Mouse (Mus musculus): ENCODE results near the gene Serpina9. TPM values are rescaled to one million over a fixed set of nuclear protein-coding genes. Genes with fewer than 3 reads are reported as not detected.
A peak's percentile ranks its signal among the peaks of the same experiment; 100 is the strongest.

Serpina9 gene
- polyA plus RNA-seq, 1 experiment from 2014 or later: 0.72 TPM

DNA sequence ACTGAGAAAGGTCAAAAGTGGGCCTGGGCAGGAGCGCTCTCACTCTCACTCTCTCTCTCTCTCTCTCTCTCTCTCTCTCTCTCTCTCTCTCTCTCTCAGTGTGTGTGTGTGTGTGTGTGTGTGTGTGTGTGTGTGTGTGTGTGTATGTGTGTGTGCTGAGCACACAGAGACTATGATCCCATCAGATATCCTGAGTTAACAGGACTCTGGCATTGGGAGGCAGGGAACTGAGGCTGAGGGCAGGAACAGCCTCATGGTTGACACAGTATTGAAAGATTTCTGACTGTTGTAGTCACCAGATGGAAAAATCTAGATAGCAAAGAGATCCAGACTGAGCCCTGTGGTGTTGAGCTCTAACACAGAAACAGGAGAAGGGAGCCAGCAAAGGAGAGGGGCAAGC lies 20.2 kb upstream of the Serpina9 start:
- Histone ChIP-seq H3K27me3 (replicated peaks) (peaks cover 15% of the 10 kb centered on the region), H3K9ac (no peak overlapping the region), H3K4me1 (no peaks in the 10 kb centered on the region), H3K36me3 (no peaks in the 10 kb centered on the region), H3K4me3 (no peak overlapping the region), H3K9me3 (no peaks in the 10 kb centered on the region), H3K27ac (replicated peaks) (no peak overlapping the region), H3K4me2 (no peak overlapping the region)
- ATAC-seq (ENCODE audit: extremely low read depth, insufficient number of reproducible peaks, low FRiP score, low TSS enrichment): no peak
- WGBS: 100% methylated on average over 1 of the region's 1 CpGs

- 36% methylated on average over 8 of the region's 8 CpGs for WGBS
- ATAC-seq (ENCODE audit: extremely low read depth, insufficient number of reproducible peaks, low FRiP score, low TSS enrichment): no peak
- H3K4me2 ChIP-seq: no peak overlapping the region
Observed at GRCm38 (mm10) chr12:104029986-104030385, 16.4 kb upstream of the Serpina9 start.

GRCm38 (mm10) chr12:104015280-104015679 lies 1.7 kb upstream of the Serpina9 start:
- no peaks in the 10 kb centered on the region for H3K36me3 ChIP-seq
- 18% methylated on average over 3 of the region's 3 CpGs for WGBS
- no peak overlapping the region for H3K4me2 ChIP-seq
- peaks cover 3% of the 10 kb centered on the region for H3K9me3 ChIP-seq
- no peak overlapping the region for H3K9ac ChIP-seq
- H3K4me1 ChIP-seq: peaks cover 7% of the 10 kb centered on the region
- H3K27ac ChIP-seq (replicated peaks): no peak overlapping the region
- ATAC-seq (ENCODE audit: extremely low read depth, insufficient number of reproducible peaks, low FRiP score, low TSS enrichment): no peak
- H3K27me3 ChIP-seq (replicated peaks): peaks cover 33% of the 10 kb centered on the region
- H3K4me3 ChIP-seq: no peak overlapping the region

More at GRCm38 (mm10) chr12:104029986-104030385, 16.4 kb upstream of the Serpina9 start:
- H3K4me3 ChIP-seq: no peak overlapping the region
- H3K36me3 ChIP-seq: no peaks in the 10 kb centered on the region
- H3K4me1 ChIP-seq: no peaks in the 10 kb centered on the region
- H3K9me3 ChIP-seq: no peaks in the 10 kb centered on the region
- H3K27ac ChIP-seq (replicated peaks): no peak overlapping the region
- H3K9ac ChIP-seq: no peak overlapping the region
- H3K27me3 ChIP-seq (replicated peaks): peaks cover 31% of the 10 kb centered on the region

- 73% methylated on average over 5 of the region's 5 CpGs for WGBS
- peaks cover 31% of the 10 kb centered on the region for H3K27me3 ChIP-seq (replicated peaks)
Observed at GRCm38 (mm10) chr12:104004689-104005088, 8.9 kb downstream of the Serpina9 start.

GRCm38 (mm10) chr12:104003238-104003612 lies 10.3 kb downstream of the Serpina9 start:
- peak overlapping the region; percentile 35 for H3K4me2 ChIP-seq

More at GRCm38 (mm10) chr12:104004689-104005088, 8.9 kb downstream of the Serpina9 start:
- H3K4me3 ChIP-seq: no peak overlapping the region
- no peak for ATAC-seq (ENCODE audit: extremely low read depth, insufficient number of reproducible peaks, low FRiP score, low TSS enrichment)
- H3K9me3 ChIP-seq: peaks cover 7% of the 10 kb centered on the region; the same call in 1 of the 2 replicates
- no peak overlapping the region for H3K9ac ChIP-seq
- H3K4me1 ChIP-seq: peaks cover 24% of the 10 kb centered on the region
- no peak overlapping the region for H3K27ac ChIP-seq (replicated peaks)
- H3K36me3 ChIP-seq: no peaks in the 10 kb centered on the region
- no peak overlapping the region for H3K4me2 ChIP-seq

DNA sequence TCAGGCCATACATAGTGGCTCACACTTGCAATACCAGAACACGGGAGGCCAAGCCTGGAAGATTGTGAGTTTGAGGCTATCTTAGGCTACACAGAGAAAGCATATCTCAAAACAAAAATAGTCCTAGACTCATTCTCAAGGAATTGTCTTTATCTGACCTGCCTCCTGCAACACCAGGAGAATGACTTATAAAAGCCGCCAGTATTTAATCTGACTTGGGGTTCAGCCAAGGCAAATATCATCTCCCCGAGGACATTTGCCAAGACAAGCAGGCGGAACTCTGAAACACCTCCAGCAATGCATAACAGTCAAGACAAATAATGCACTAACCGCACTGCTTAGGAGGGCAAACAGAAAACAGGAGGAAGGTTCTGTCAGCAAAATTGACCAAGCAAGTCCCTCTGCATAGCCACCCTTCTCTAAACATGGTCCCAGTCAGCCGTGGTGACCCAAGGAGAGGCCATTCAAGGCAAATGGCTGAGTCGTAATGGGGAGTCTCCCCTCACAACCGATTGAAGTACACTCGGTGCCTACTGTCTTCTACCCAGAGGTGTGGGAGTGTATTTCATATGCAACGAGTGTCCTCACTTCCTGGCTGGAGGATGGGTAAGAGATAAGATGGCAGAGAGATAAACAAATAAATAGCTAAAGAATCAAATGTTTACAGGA lies 10.9 kb downstream of the Serpina9 start:
- Histone ChIP-seq H3K36me3 (no peaks in the 10 kb centered on the region), H3K9ac (no peak overlapping the region), H3K4me1 (peaks cover 24% of the 10 kb centered on the region), H3K4me3 (no peak overlapping the region), H3K4me2 (peak overlapping the region; percentile 35), H3K9me3 (peaks cover 7% of the 10 kb centered on the region; the same call in 1 of the 2 replicates), H3K27me3 (replicated peaks) (peaks cover 41% of the 10 kb centered on the region), H3K27ac (replicated peaks) (peak overlapping the region; percentile 83)
- peak; percentile 38; the same call in 1 of the 2 replicates for ATAC-seq (ENCODE audit: extremely low read depth, insufficient number of reproducible peaks, low FRiP score, low TSS enrichment)
- 39% methylated on average over 10 of the region's 10 CpGs for WGBS

More at GRCm38 (mm10) chr12:104003238-104003612, 10.3 kb downstream of the Serpina9 start:
- peaks cover 35% of the 10 kb centered on the region for H3K27me3 ChIP-seq (replicated peaks)
- no peak overlapping the region for H3K9ac ChIP-seq
- H3K27ac ChIP-seq (replicated peaks): peak overlapping the region; percentile 83
- H3K4me3 ChIP-seq: no peak overlapping the region
- no peaks in the 10 kb centered on the region for H3K36me3 ChIP-seq
- H3K4me1 ChIP-seq: peaks cover 24% of the 10 kb centered on the region
- peaks cover 7% of the 10 kb centered on the region; the same call in 1 of the 2 replicates for H3K9me3 ChIP-seq
- 34% methylated on average over 4 of the region's 4 CpGs for WGBS
- no peak for ATAC-seq (ENCODE audit: extremely low read depth, insufficient number of reproducible peaks, low FRiP score, low TSS enrichment)

DNA sequence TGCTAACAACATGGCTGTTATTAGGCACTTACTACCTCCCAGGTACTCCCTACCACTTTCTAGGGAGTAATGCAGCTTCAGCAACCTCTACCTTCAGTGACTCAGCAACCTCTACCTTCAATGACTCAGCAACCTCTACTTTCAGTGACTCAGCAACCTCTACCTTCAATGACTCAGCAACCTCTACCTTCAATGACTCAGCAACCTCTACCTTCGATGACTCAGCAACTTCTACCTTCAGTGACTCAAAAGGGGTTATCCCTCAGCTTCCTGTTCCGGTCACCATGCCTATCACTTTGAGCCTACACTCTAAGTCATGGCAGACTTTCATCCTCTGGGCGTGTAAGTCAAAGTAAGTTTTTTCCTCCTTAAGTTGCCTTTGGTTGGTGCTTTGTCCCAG lies 13.0 kb downstream of the Serpina9 start:
- H3K4me1 ChIP-seq: peaks cover 24% of the 10 kb centered on the region
- no peak overlapping the region for H3K4me3 ChIP-seq
- peaks cover 53% of the 10 kb centered on the region for H3K27me3 ChIP-seq (replicated peaks)
- no peak for ATAC-seq (ENCODE audit: extremely low read depth, insufficient number of reproducible peaks, low FRiP score, low TSS enrichment)
- peaks cover 7% of the 10 kb centered on the region; the same call in 1 of the 2 replicates for H3K9me3 ChIP-seq
- H3K9ac ChIP-seq: no peak overlapping the region
- no peak overlapping the region for H3K27ac ChIP-seq (replicated peaks)
- H3K36me3 ChIP-seq: no peaks in the 10 kb centered on the region
- WGBS: 75% methylated on average over 3 of the region's 3 CpGs
- no peak overlapping the region for H3K4me2 ChIP-seq

GRCm38 (mm10) chr12:103999611-104000010 lies 13.9 kb downstream of the Serpina9 start:
- no peak overlapping the region for H3K4me3 ChIP-seq
- H3K9ac ChIP-seq: no peak overlapping the region
- no peak overlapping the region for H3K27ac ChIP-seq (replicated peaks)
- peaks cover 53% of the 10 kb centered on the region for H3K27me3 ChIP-seq (replicated peaks)
- H3K9me3 ChIP-seq: peaks cover 3% of the 10 kb centered on the region; the same call in 1 of the 2 replicates
- WGBS: 86% methylated on average over 8 of the region's 8 CpGs
- H3K4me1 ChIP-seq: peaks cover 24% of the 10 kb centered on the region
- ATAC-seq (ENCODE audit: extremely low read depth, insufficient number of reproducible peaks, low FRiP score, low TSS enrichment): no peak
- H3K4me2 ChIP-seq: no peak overlapping the region
- no peaks in the 10 kb centered on the region for H3K36me3 ChIP-seq

- peaks cover 6% of the 10 kb centered on the region; the same call in 1 of the 2 replicates for H3K4me1 ChIP-seq
- 53% methylated on average over 2 of the region's 2 CpGs for whole genome bisulfite sequencing
- H3K4me2 ChIP-seq: no peak overlapping the region
- no peaks in the 10 kb centered on the region for H3K9me3 ChIP-seq
- no peak overlapping the region for H3K27ac ChIP-seq (replicated peaks)
- H3K36me3 ChIP-seq: no peaks in the 10 kb centered on the region
- H3K27me3 ChIP-seq (replicated peaks): peaks cover 76% of the 10 kb centered on the region
- no peak overlapping the region for H3K9ac ChIP-seq
- no peak overlapping the region for H3K4me3 ChIP-seq
- ATAC-seq (ENCODE audit: extremely low read depth, insufficient number of reproducible peaks, low FRiP score, low TSS enrichment): no peak
Observed at GRCm38 (mm10) chr12:103996513-103996912, 17.0 kb downstream of the Serpina9 start.

DNA sequence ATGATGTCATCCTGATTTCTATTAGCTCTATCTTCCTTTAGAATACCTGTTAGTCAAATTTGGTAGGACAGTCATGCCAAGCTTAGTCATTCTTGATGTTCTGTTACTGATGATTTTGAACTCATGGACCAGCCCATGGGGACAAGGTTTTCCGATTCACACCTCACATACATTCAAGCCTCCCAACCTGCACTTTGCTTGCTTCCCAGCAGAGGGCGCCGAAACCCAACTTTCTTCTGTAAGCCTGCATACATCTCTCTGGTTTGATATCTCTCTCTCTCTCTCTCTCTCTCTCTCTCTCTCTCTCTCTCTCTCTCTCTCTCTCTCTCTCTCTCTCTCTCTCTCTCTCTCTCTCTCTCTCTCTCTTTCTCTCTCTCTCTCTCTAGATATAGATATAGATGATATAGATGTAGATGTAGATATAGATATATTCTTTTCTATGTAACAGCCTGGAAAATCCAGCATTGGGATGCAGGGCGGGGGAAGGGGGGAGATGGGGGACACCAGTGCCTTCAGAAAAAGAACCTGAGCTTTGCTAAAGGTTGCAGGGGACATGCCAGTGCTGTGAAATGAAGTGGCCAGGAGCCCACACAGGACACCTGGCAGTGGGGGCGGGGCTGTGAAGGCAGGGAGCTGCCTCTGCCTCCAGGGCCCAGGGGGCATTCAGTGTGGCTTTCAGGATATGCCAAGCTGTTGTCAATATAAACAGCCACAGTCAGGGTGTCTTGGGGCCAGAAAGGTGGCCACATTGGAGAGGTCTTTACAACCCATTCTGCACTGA lies 18.1 kb downstream of the Serpina9 start:
- Histone ChIP-seq H3K36me3 (no peaks in the 10 kb centered on the region), H3K9me3 (no peaks in the 10 kb centered on the region), H3K4me3 (no peak overlapping the region), H3K4me1 (no peaks in the 10 kb centered on the region), H3K4me2 (no peak overlapping the region), H3K9ac (no peak overlapping the region), H3K27me3 (replicated peaks) (peaks cover 75% of the 10 kb centered on the region), H3K27ac (replicated peaks) (no peak overlapping the region)
- WGBS: 33% methylated on average over 5 of the region's 5 CpGs
- no peak for ATAC-seq (ENCODE audit: extremely low read depth, insufficient number of reproducible peaks, low FRiP score, low TSS enrichment)

DNA sequence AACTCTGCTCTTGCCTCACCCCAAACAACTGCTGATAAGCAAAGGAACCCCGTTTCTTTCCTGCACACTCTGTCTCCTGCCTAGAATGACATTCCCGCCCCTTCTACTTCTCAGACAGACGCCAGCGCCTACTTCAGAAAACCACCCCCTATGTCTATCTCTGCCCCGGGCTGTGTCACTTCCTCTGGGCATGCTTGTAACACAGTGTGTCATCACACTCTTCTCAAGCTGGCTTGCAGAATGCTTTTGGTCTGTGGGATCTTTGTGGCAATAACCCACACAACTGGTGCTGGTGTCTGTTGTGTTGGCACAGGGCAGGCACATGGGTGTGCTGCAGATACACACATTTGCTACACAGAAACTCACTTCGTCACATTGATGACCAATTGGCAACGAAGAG lies 20.6 kb downstream of the Serpina9 start:
- Histone ChIP-seq H3K4me3 (no peak overlapping the region), H3K4me2 (no peak overlapping the region), H3K9me3 (no peaks in the 10 kb centered on the region), H3K27me3 (replicated peaks) (peaks cover 69% of the 10 kb centered on the region), H3K9ac (no peak overlapping the region), H3K27ac (replicated peaks) (no peak overlapping the region), H3K36me3 (no peaks in the 10 kb centered on the region), H3K4me1 (no peaks in the 10 kb centered on the region)
- WGBS: 54% methylated on average over 7 of the region's 7 CpGs
- no peak for ATAC-seq (ENCODE audit: extremely low read depth, insufficient number of reproducible peaks, low FRiP score, low TSS enrichment)

Data from heart, embryonic 13.5 days (tissue).